Mouse (Mus musculus) heart, postnatal 0 days (tissue): ENCODE data around the gene Ctnnd1. TPM values are rescaled to one million over a fixed set of nuclear protein-coding genes. Genes with fewer than 3 reads are reported as not detected.

Source experiments
- ATAC-seq: fragments of 200-750 bp; cut with Nextera tagmentation; 2 replicates; pipeline ENCODE4 v1.8.0; 2017; ENCODE audit warnings: low read depth, moderate number of reproducible peaks, moderate library complexity; ENCODE audit not compliant: insufficient read depth
- DNase-seq: peaks from one replicate; pipeline ENCODE4 v3.0.0-alpha.2; 2016; ENCODE audit warnings: low spot score
- H3K27ac ChIP-seq: fragments of 300-500 bp; sonication (generic); 2 replicates; pipeline ENCODE4 v1.5.1; 2014; ENCODE audit warnings: low read depth, mild to moderate bottlenecking
- H3K27me3 ChIP-seq: fragments of 300-500 bp; sonication (generic); 2 replicates; pipeline ENCODE4 v1.6.1; 2014; ENCODE audit warnings: low read length, mixed read lengths; ENCODE audit not compliant: control insufficient read depth, insufficient read depth
- H3K36me3 ChIP-seq: fragments of 300-500 bp; sonication (generic); replicated peaks from 2 replicates; pipeline ENCODE4 v1.6.1; 2014; ENCODE audit warnings: low read length, mixed read lengths; ENCODE audit not compliant: control insufficient read depth, insufficient read depth
- H3K4me1 ChIP-seq: fragments of 300-500 bp; sonication (generic); 2 replicates; pipeline ENCODE4 v1.6.1; 2014; ENCODE audit warnings: antibody characterized with exemption; ENCODE audit not compliant: control insufficient read depth, insufficient read depth
- H3K4me2 ChIP-seq: fragments of 300-500 bp; sonication (generic); 2 replicates; pipeline ENCODE4 v1.6.1; 2014; ENCODE audit warnings: low read depth, mild to moderate bottlenecking, low read length, moderate library complexity
- H3K4me3 ChIP-seq: fragments of 300-500 bp; sonication (generic); 2 replicates; pipeline ENCODE4 v1.5.1; 2014; ENCODE audit warnings: low read depth, low read length
- H3K9ac ChIP-seq: fragments of 300-500 bp; sonication (generic); replicated peaks from 2 replicates; pipeline ENCODE4 v1.6.1; 2014; ENCODE audit warnings: low read depth, low read length, mixed read lengths
- H3K9me3 ChIP-seq: fragments of 300-500 bp; sonication (generic); replicated peaks from 2 replicates; pipeline ENCODE4 v1.6.1; 2016; ENCODE audit warnings: low read length; ENCODE audit not compliant: control insufficient read depth
- CTCF ChIP-seq: IDR thresholded peaks from 2 replicates; pipeline ENCODE4 v1.5.1; 2016; ENCODE audit warnings: antibody characterized with exemption, control low read depth, low read depth
- EP300 ChIP-seq: IDR thresholded peaks from 2 replicates; pipeline ENCODE4 v1.6.1; 2016; ENCODE audit warnings: antibody characterized with exemption, low read depth
- WGBS: fragments of 180-500 bp; shearing (Covaris S2); extraction: QIAGEN DNeasy Blood & Tissue Kit; methylation state at CpG from one replicate; pipeline ENCODE4 v1.1.7; 2014; 5-methylcytosine and 5-hydroxymethylcytosine counted together
- polyA plus RNA-seq: library from polyadenylated mRNA; unstranded; fragments of >200 nt; fragmentation: Nextera tagmentation; extraction: Ambion mirVana; gene quantifications from 2 replicates; pipeline ENCODE4 v1.2.1, GENCODE M21; 2015
- total RNA-seq: library from RNA; depleted of rRNA; stranded (reverse); fragments of >200 nt; gene quantifications from 2 replicates; pipeline ENCODE4 v1.2.3, GENCODE M21; 2014; ENCODE audit warnings: low replicate concordance

The Ctnnd1 gene
- total and polyA plus RNA-seq, 2 experiments from 2014 or later = 29.8 to 121 TPM

DNA sequence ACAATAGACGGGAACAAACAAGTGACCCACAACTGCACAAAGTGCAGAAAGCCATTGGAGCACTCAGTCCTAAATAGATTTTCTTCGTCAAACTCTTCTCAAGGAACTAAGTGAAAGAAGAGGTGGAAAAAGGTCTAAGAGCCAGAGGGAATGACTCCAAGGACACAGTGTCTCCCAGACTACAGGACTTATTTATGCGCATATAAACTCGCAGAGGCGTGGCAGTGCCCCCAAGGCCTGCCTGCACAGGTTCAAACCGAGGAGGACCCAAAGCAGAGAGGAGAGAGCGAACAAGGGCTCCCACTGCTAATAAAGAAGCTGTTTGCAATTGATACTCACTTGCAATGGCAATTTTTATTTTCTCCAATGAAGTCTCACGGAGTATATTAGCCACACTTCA is 64.9 kb downstream of the Ctnnd1 start:
- ATAC-seq = no peak
- H3K9me3 ChIP-seq = no peaks in the 10 kb centered on the region
- 85% methylated on average over 8 of the region's 8 CpGs for WGBS

DNA sequence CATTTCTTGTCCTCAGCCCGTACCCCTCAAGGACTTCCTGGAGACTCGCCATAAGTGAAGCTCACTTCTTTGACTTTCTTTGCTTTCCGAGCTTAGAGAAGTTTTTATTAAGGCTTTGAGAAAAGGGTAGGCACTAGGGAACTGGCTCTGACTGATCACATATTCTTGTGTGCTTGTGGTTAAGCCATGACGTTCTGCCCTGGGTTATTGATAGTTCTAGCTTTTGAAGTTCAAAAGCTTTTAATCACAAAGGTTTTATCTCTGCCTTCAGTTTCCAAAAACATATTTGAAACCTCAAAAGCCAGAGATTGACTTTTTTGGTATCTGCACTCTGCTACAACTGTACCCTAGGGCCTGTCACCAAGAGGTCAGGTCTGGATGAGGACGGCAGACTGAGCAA is 68.3 kb downstream of the Ctnnd1 start:
- TF ChIP-seq CTCF (no peak), EP300 (no peak)
- Histone ChIP-seq H3K27ac (no peak overlapping the region), H3K4me3 (no peak overlapping the region), H3K27me3 (no peaks in the 10 kb centered on the region), H3K4me2 (no peak overlapping the region), H3K4me1 (no peaks in the 10 kb centered on the region), H3K9ac (no peak overlapping the region), H3K36me3 (no peaks in the 10 kb centered on the region), H3K9me3 (no peaks in the 10 kb centered on the region)
- DNase-seq (no peak), ATAC-seq (no peak)
- WGBS = 75% methylated on average over 5 of the region's 5 CpGs

More for the DNA sequence above, 64.9 kb downstream of the Ctnnd1 start:
- Histone ChIP-seq H3K4me3 (no peak overlapping the region), H3K4me1 (no peaks in the 10 kb centered on the region), H3K36me3 (no peaks in the 10 kb centered on the region; the same call in none of the 2 replicates), H3K9ac (no peak overlapping the region), H3K27ac (no peak overlapping the region), H3K27me3 (no peaks in the 10 kb centered on the region), H3K4me2 (no peak overlapping the region)
- no peak for DNase-seq
- TF ChIP-seq CTCF (no peak), EP300 (no peak)

DNA sequence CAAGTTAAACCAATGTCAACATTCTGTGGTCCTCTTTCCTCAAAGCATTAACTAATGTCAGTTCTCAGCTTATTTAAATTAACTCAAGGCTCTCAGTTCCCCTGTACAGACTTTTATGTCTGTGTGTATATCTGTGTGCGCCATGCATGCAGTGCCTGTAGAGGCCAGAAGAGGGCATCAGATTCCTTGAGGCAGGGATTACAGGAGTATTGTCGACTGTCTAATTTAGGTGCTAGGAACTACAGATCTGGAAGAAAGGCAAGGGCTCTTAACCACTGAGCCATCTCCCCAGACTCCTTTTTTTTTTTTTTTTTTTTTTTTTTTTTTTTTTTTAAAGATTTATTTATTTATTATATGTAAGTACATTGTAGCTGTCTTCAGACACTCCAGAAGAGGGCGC is 69.4 kb downstream of the Ctnnd1 start:
- WGBS = 83% methylated on average over 2 of the region's 3 CpGs
- Histone ChIP-seq H3K27me3 (no peaks in the 10 kb centered on the region), H3K4me1 (no peaks in the 10 kb centered on the region), H3K36me3 (no peaks in the 10 kb centered on the region), H3K4me2 (no peak overlapping the region), H3K9me3 (no peaks in the 10 kb centered on the region), H3K9ac (no peak overlapping the region), H3K4me3 (no peak overlapping the region), H3K27ac (no peak overlapping the region)
- ATAC-seq (no peak), DNase-seq (no peak)
- no peak for TF ChIP-seq EP300
- TF ChIP-seq CTCF = peak; percentile 34

DNA sequence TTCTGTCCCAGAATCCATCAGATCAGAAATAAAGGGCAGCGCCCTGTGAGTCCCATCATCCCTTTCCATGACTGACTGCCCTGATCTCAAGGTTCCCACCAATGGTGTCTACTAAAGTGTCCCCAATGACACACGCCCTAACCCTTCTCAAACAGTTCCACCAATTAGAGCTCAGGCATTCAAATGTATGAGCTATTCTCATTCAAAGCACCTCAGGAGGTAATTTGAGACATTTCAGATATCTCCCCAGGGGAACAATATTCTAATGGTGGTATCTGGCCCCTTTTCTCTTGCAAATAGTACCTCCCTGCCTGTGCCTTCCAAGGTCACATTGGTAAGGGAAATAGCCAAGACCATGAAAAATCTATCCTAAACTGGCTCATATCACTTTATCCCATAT is 71.3 kb downstream of the Ctnnd1 start:
- H3K27ac ChIP-seq = no peak overlapping the region
- H3K4me1 ChIP-seq = no peaks in the 10 kb centered on the region
- H3K27me3 ChIP-seq = no peaks in the 10 kb centered on the region
- no peaks in the 10 kb centered on the region for H3K36me3 ChIP-seq
- WGBS = 92% methylated on average over 2 of the region's 2 CpGs
- DNase-seq (no peak), ATAC-seq (no peak)
- no peak overlapping the region for H3K4me2 ChIP-seq
- no peak overlapping the region for H3K4me3 ChIP-seq
- H3K9ac ChIP-seq = no peak overlapping the region
- no peak for TF ChIP-seq CTCF
- no peak for TF ChIP-seq EP300
- no peaks in the 10 kb centered on the region for H3K9me3 ChIP-seq

DNA sequence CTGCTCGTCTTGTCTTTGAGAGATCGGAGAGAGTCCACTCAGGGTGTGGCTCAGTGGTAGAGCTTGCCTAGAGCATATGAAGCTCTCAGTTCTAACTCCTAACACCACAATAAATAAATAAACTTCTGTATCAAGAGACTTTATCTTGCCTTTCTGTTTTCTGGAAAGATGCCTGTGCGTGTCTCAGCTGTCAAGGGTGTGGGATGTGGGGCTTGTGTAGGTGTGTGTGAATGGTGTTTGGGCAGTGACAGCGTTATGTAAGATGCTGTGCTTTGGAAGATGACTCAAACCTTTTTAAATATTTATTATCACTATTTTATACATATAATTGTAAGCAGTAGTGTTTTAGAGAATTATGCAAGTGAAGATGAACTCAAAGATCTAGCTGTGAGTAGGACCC is 76.4 kb downstream of the Ctnnd1 start:
- no peak for TF ChIP-seq EP300
- no peak for TF ChIP-seq CTCF
- H3K4me3 ChIP-seq = no peak overlapping the region
- H3K9me3 ChIP-seq = no peaks in the 10 kb centered on the region
- no peak overlapping the region for H3K9ac ChIP-seq
- no peak overlapping the region for H3K4me2 ChIP-seq
- no peaks in the 10 kb centered on the region for H3K27me3 ChIP-seq
- 84% methylated on average over 4 of the region's 4 CpGs for WGBS
- no peaks in the 10 kb centered on the region for H3K4me1 ChIP-seq
- DNase-seq (no peak), ATAC-seq (no peak)
- no peak overlapping the region for H3K27ac ChIP-seq
- H3K36me3 ChIP-seq = no peaks in the 10 kb centered on the region

DNA sequence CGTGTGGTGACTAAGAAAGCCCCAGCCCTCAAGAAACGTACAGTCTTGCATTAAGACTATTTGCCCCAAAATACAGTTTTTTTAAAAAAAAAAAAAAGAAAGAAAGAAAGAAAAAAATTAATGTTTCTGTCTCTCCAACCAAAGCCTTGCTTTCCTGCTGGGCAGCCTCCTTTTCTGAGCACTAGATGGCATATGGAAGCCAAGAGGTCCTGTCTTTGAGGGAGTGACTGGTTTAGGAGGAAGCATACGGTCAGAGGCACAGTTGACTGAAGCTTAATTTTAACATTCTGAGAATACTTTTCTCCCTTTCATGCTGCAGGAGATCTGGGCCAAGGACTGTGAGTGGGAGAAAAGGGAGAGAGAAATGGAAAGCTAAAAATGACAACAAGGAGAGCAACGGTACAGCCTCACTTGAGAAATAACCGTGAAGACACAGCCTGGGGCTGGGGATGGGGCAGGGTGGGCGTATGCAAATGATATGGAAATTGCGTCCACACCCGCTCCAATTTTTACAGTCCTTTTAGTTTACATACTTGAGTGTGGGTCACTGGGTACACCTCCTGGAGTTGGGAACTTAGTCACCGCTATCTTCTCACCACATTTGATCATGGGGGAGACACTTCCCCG is 93.6 kb downstream of the Ctnnd1 start:
- Histone ChIP-seq H3K27ac (no peak overlapping the region), H3K27me3 (no peaks in the 10 kb centered on the region), H3K4me1 (0 out of 2 replicates have a peak, but pooled peaks cover 3% of the 10 kb centered on the region), H3K4me2 (peak overlapping the region; percentile 52), H3K4me3 (peak overlapping the region; percentile 19), H3K9me3 (no peaks in the 10 kb centered on the region), H3K9ac (no peak overlapping the region), H3K36me3 (no peaks in the 10 kb centered on the region)
- DNase-seq = peak; percentile 24
- no peak for ATAC-seq
- TF ChIP-seq EP300 (no peak), CTCF (peak; percentile 57)
- WGBS = 43% methylated on average over 10 of the region's 10 CpGs
